Mouse (Mus musculus) liver, embryonic 13.5 days (tissue): ENCODE data around the gene Rab13. TPM values are rescaled to one million over a fixed set of nuclear protein-coding genes. Genes with fewer than 3 reads are reported as not detected.
A peak's percentile ranks its signal among the peaks of the same experiment; 100 is the strongest.

ENCODE experiments used
- ATAC-seq: fragments of 200-750 bp; cut with Nextera tagmentation; 2 replicates; pipeline ENCODE4 v1.8.0; 2017; ENCODE audit warnings: low read depth, mild to moderate bottlenecking, moderate number of reproducible peaks, moderate library complexity
- DNase-seq: peaks from one replicate; pipeline ENCODE4 v3.0.0; 2022
- H3K27ac ChIP-seq: fragments of 300-500 bp; sonication (generic); 2 replicates; pipeline ENCODE4 v1.5.1; 2015; ENCODE audit warnings: moderate library complexity, mild to moderate bottlenecking, inconsistent platforms
- H3K27me3 ChIP-seq: fragments of 300-500 bp; sonication (generic); 2 replicates; pipeline ENCODE4 v1.6.1; 2015; ENCODE audit warnings: mild to moderate bottlenecking, inconsistent platforms
- H3K36me3 ChIP-seq: fragments of 300-500 bp; sonication (generic); 2 replicates; pipeline ENCODE4 v1.6.1; 2015; ENCODE audit warnings: mild to moderate bottlenecking, inconsistent platforms
- H3K4me1 ChIP-seq: fragments of 300-500 bp; sonication (generic); replicated peaks from 2 replicates; pipeline ENCODE4 v1.6.1; 2015; ENCODE audit warnings: inconsistent platforms
- H3K4me2 ChIP-seq: fragments of 300-500 bp; sonication (generic); 2 replicates; pipeline ENCODE4 v1.6.1; 2015; ENCODE audit warnings: inconsistent platforms, mild to moderate bottlenecking, moderate library complexity
- H3K4me3 ChIP-seq: fragments of 300-500 bp; sonication (generic); replicated peaks from 2 replicates; pipeline ENCODE4 v1.5.1; 2015; ENCODE audit warnings: mild to moderate bottlenecking, inconsistent platforms
- H3K9ac ChIP-seq: fragments of 300-500 bp; sonication (generic); 2 replicates; pipeline ENCODE4 v1.6.1; 2015; ENCODE audit warnings: mild to moderate bottlenecking, inconsistent platforms
- H3K9me3 ChIP-seq: fragments of 300-500 bp; sonication (generic); replicated peaks from 2 replicates; pipeline ENCODE4 v1.6.1; 2016; ENCODE audit warnings: inconsistent platforms
- WGBS: fragments of 180-500 bp; shearing (Covaris S2); methylation state at CpG from one replicate; pipeline ENCODE4 v1.1.7; 2015; ENCODE audit not compliant: insufficient replicate concordance; 5-methylcytosine and 5-hydroxymethylcytosine counted together
- polyA plus RNA-seq: library from polyadenylated mRNA; unstranded; fragments of >200 nt; fragmentation: Nextera tagmentation; extraction: Ambion mirVana; gene quantifications from 2 replicates; pipeline ENCODE4 v1.2.1, GENCODE M21; 2015

The Rab13 gene
- polyA plus RNA-seq, 1 experiment from 2014 or later, result 5.9 TPM

- no peaks in the 10 kb centered on the region for H3K27me3 ChIP-seq
- 73% methylated on average over 10 of the region's 10 CpGs for WGBS
- no peaks in the 10 kb centered on the region for H3K9me3 ChIP-seq
- peaks cover 35% of the 10 kb centered on the region for H3K4me1 ChIP-seq
- H3K27ac ChIP-seq, result no peak overlapping the region
- no peaks in the 10 kb centered on the region; the same call in 1 of the 2 replicates for H3K36me3 ChIP-seq
- no peak for DNase-seq
- no peak overlapping the region for H3K9ac ChIP-seq
- H3K4me2 ChIP-seq, result no peak overlapping the region
- ATAC-seq, result no peak
- H3K4me3 ChIP-seq, result no peak overlapping the region
Observed at GRCm38 (mm10) chr3:90224331-90224730, 10.8 kb downstream of the Rab13 start.

GRCm38 (mm10) chr3:90231075-90231474, 17.6 kb downstream of the Rab13 start:
- Histone ChIP-seq H3K36me3 (peaks cover 29% of the 10 kb centered on the region), H3K4me1 (peaks cover 22% of the 10 kb centered on the region), H3K9me3 (no peaks in the 10 kb centered on the region), H3K9ac (peak overlapping the region; percentile 83), H3K4me2 (peak overlapping the region; percentile 86), H3K4me3 (peak overlapping the region; percentile 77), H3K27ac (peak overlapping the region; percentile 82; the same call in 1 of the 2 replicates), H3K27me3 (no peaks in the 10 kb centered on the region)
- no peak for ATAC-seq
- 10% methylated on average over 8 of the region's 8 CpGs for WGBS
- no peak for DNase-seq

GRCm38 (mm10) chr3:90231507-90232333, 18.2 kb downstream of the Rab13 start, which contains the start of gene Jtb:
Gene Jtb, plus strand, starts transcription at chr3:90231597.
- DNase-seq (peak; percentile 87), ATAC-seq (peak; percentile 95)
- H3K9ac ChIP-seq, result peak within 1 kb of the TSS; percentile 83
- peak within 1 kb of the TSS; percentile 82 for H3K27ac ChIP-seq
- H3K4me1 ChIP-seq, result peaks cover 22% of the 10 kb centered on the region
- peak within 1 kb of the TSS; percentile 77 for H3K4me3 ChIP-seq
- no peaks in the 10 kb centered on the region for H3K27me3 ChIP-seq
- H3K4me2 ChIP-seq, result peak within 1 kb of the TSS; percentile 86
- no peaks in the 10 kb centered on the region for H3K9me3 ChIP-seq
- peaks cover 29% of the 10 kb centered on the region for H3K36me3 ChIP-seq
- WGBS, result under 1% methylated on average over 61 of the region's 61 CpGs

- H3K9ac ChIP-seq, result no peak overlapping the region
- H3K4me2 ChIP-seq, result no peak overlapping the region
- DNase-seq, result no peak
- H3K27me3 ChIP-seq, result no peaks in the 10 kb centered on the region
- H3K36me3 ChIP-seq, result no peaks in the 10 kb centered on the region; the same call in 1 of the 2 replicates
- ATAC-seq, result peak; percentile 59
- no peaks in the 10 kb centered on the region for H3K9me3 ChIP-seq
- 94% methylated on average over 2 of the region's 2 CpGs for WGBS
- H3K27ac ChIP-seq, result no peak overlapping the region
- no peak overlapping the region for H3K4me3 ChIP-seq
- peaks cover 29% of the 10 kb centered on the region for H3K4me1 ChIP-seq
Observed at GRCm38 (mm10) chr3:90241251-90241650, 27.8 kb downstream of the Rab13 start.

GRCm38 (mm10) chr3:90241669-90242358, 28.3 kb downstream of the Rab13 start:
- Histone ChIP-seq H3K27me3 (no peaks in the 10 kb centered on the region), H3K4me1 (peaks cover 29% of the 10 kb centered on the region), H3K4me3 (no peak overlapping the region), H3K9ac (no peak overlapping the region), H3K27ac (no peak overlapping the region), H3K9me3 (no peaks in the 10 kb centered on the region), H3K36me3 (no peaks in the 10 kb centered on the region), H3K4me2 (no peak overlapping the region)
- whole genome bisulfite sequencing, result 61% methylated on average over 10 of the region's 10 CpGs
- DNase-seq (no peak), ATAC-seq (peak; percentile 8; the same call in 1 of the 2 replicates)

- H3K9ac ChIP-seq, result peak within 1 kb of the TSS; percentile 17; the same call in 1 of the 2 replicates
- H3K27ac ChIP-seq, result no peak within 1 kb of the TSS
- 17% methylated on average over 19 of the region's 19 CpGs for WGBS
- peaks cover 35% of the 10 kb centered on the region for H3K4me1 ChIP-seq
- no peak for DNase-seq
- H3K9me3 ChIP-seq, result no peaks in the 10 kb centered on the region
- H3K4me2 ChIP-seq, result peak within 1 kb of the TSS; percentile 60
- no peaks in the 10 kb centered on the region for H3K36me3 ChIP-seq
- peak within 1 kb of the TSS; percentile 37 for H3K4me3 ChIP-seq
- ATAC-seq, result no peak
- no peaks in the 10 kb centered on the region for H3K27me3 ChIP-seq
Observed at GRCm38 (mm10) chr3:90242984-90243775, 29.7 kb downstream of the Rab13 start, which contains the start of gene Creb3l4. Gene Creb3l4, minus strand, starts transcription at chr3:90243512.

GRCm38 (mm10) chr3:90245406-90245805, 31.9 kb downstream of the Rab13 start:
- H3K27ac ChIP-seq, result no peak overlapping the region
- H3K27me3 ChIP-seq, result no peaks in the 10 kb centered on the region
- ATAC-seq (no peak), DNase-seq (no peak)
- H3K4me2 ChIP-seq, result no peak overlapping the region
- H3K9ac ChIP-seq, result no peak overlapping the region
- peaks cover 48% of the 10 kb centered on the region for H3K4me1 ChIP-seq
- H3K9me3 ChIP-seq, result no peaks in the 10 kb centered on the region
- peaks cover under 1% of the 10 kb centered on the region; the same call in 1 of the 2 replicates for H3K36me3 ChIP-seq
- WGBS, result 57% methylated on average over 2 of the region's 2 CpGs
- H3K4me3 ChIP-seq, result no peak overlapping the region

- WGBS, result 6% methylated on average over 3 of the region's 3 CpGs
- DNase-seq, result no peak
Observed at GRCm38 (mm10) chr3:90247630-90247959, 34.1 kb downstream of the Rab13 start.

GRCm38 (mm10) chr3:90247960-90248745, 34.7 kb downstream of the Rab13 start, which contains the start of gene Slc39a1:
Gene Slc39a1, plus strand, starts transcription at chr3:90248172.
- DNase-seq, result peak; percentile 85
- WGBS, result under 1% methylated on average over 44 of the region's 44 CpGs

More at GRCm38 (mm10) chr3:90247630-90247959, 34.1 kb downstream of the Rab13 start:
- no peaks in the 10 kb centered on the region for H3K27me3 ChIP-seq
- peak overlapping the region; percentile 78 for H3K4me3 ChIP-seq
- H3K36me3 ChIP-seq, result peaks cover 15% of the 10 kb centered on the region
- H3K9me3 ChIP-seq, result no peaks in the 10 kb centered on the region
- H3K9ac ChIP-seq, result peak overlapping the region; percentile 85
- H3K4me1 ChIP-seq, result peaks cover 44% of the 10 kb centered on the region
- peak overlapping the region; percentile 71 for H3K27ac ChIP-seq
- H3K4me2 ChIP-seq, result peak overlapping the region; percentile 97
- no peak for ATAC-seq

GRCm38 (mm10) chr3:90248746-90249100, 35.2 kb downstream of the Rab13 start:
- H3K27ac ChIP-seq, result peak overlapping the region; percentile 85
- no peaks in the 10 kb centered on the region for H3K9me3 ChIP-seq
- H3K4me1 ChIP-seq, result peaks cover 33% of the 10 kb centered on the region
- under 1% methylated on average over 10 of the region's 10 CpGs for WGBS
- H3K4me2 ChIP-seq, result peak overlapping the region; percentile 97
- peak; percentile 28; the same call in 1 of the 2 replicates for ATAC-seq
- DNase-seq, result peak; percentile 22
- peak overlapping the region; percentile 85 for H3K9ac ChIP-seq
- no peaks in the 10 kb centered on the region for H3K27me3 ChIP-seq
- H3K4me3 ChIP-seq, result peak overlapping the region; percentile 78
- H3K36me3 ChIP-seq, result peaks cover 15% of the 10 kb centered on the region

More at GRCm38 (mm10) chr3:90247960-90248745, 34.7 kb downstream of the Rab13 start, which contains the start of gene Slc39a1:
- H3K36me3 ChIP-seq, result peaks cover 15% of the 10 kb centered on the region
- peak within 1 kb of the TSS; percentile 78 for H3K4me3 ChIP-seq
- peak; percentile 92 for ATAC-seq
- no peaks in the 10 kb centered on the region for H3K27me3 ChIP-seq
- peak within 1 kb of the TSS; percentile 85 for H3K27ac ChIP-seq
- peaks cover 38% of the 10 kb centered on the region for H3K4me1 ChIP-seq
- peak within 1 kb of the TSS; percentile 85 for H3K9ac ChIP-seq
- no peaks in the 10 kb centered on the region for H3K9me3 ChIP-seq
- peak within 1 kb of the TSS; percentile 97 for H3K4me2 ChIP-seq
